Mouse (Mus musculus): ENCODE measurements around the gene Kazn. TPM values are rescaled to one million over a fixed set of nuclear protein-coding genes. Genes with fewer than 3 reads are reported as not detected.

The Kazn gene
- polyA plus RNA-seq, 1 experiment from 2014 or later, result not detected

DNA sequence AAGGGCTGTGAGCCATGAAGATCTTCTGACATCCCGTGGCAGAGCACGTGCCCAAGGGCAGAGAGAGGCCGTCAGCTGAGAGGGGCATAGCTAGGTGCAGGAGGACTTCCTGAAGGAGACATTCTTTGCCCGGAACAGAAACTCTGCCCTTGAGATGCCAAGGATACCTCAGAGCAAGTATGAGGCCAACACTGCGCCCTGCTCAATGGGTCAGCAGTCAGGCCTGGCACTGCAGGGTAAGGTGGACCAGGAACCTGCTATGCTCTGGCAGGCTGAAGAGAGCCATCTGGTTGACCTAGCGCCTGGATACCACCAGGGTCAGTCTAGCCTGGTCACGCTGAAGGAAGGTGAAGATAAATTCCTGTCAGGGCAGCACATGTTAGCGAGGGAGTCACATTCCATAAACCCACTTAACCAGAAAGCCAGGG is 46.0 kb downstream of the Kazn start:
- Histone ChIP-seq H3K79me2 (ENCODE audit: inconsistent target) (no peaks in the 10 kb centered on the region), H3K36me3 (ENCODE audit: inconsistent target) (no peaks in the 10 kb centered on the region), H3K4me3 (ENCODE audit: inconsistent target) (no peak overlapping the region), H3K27ac (no peak overlapping the region)
- 87% methylated on average over 8 of the region's 8 CpGs for WGBS (ENCODE audit: missing documents)

DNA sequence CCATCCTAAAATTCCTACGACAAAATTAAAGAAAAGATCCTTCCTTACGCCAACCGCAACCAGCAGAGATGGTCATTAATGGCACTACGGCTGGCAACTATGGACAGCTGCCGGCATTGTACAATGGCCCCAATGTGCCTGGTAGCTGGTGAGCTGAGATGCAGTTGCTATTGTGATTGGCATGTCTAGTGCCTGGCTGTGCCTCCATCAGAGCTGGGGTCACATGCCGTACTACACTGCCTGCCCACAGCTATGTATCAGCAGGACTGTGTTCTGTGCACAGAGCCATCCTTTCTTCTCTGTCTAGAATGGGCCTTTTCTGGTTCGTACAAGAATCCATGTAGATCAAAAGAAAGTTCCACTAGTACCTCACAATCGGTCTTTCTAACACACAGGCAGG is 49.2 kb downstream of the Kazn start:
- Histone ChIP-seq H3K36me3 (ENCODE audit: inconsistent target) (no peaks in the 10 kb centered on the region), H3K79me2 (ENCODE audit: inconsistent target) (no peaks in the 10 kb centered on the region), H3K4me3 (ENCODE audit: inconsistent target) (no peak overlapping the region), H3K27ac (no peak overlapping the region)
- WGBS (ENCODE audit: missing documents), result 92% methylated on average over 8 of the region's 8 CpGs

DNA sequence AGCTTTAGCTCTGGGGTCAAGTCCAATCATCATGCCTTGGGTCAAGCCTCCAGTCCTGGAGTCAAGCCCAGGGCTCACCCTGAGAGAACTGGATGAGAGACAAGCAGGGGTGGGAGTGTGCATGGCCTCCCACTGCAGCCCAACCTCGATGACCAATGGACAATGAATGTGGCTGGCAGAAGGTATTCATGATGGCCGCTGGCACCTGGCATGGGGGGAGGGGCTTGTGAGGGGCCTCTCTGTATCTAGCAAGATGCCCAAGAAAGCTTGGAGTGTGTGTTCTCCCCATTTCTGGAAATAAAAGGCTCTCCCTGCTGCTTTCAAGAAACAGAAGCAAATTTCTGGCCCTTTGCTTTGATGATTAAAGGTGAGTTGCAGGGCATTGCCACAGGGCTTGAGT is 50.7 kb downstream of the Kazn start:
- Histone ChIP-seq H3K27ac (no peak overlapping the region), H3K36me3 (ENCODE audit: inconsistent target) (no peaks in the 10 kb centered on the region), H3K4me3 (ENCODE audit: inconsistent target) (no peak overlapping the region), H3K79me2 (ENCODE audit: inconsistent target) (no peaks in the 10 kb centered on the region)
- 91% methylated on average over 2 of the region's 2 CpGs for WGBS (ENCODE audit: missing documents)

DNA sequence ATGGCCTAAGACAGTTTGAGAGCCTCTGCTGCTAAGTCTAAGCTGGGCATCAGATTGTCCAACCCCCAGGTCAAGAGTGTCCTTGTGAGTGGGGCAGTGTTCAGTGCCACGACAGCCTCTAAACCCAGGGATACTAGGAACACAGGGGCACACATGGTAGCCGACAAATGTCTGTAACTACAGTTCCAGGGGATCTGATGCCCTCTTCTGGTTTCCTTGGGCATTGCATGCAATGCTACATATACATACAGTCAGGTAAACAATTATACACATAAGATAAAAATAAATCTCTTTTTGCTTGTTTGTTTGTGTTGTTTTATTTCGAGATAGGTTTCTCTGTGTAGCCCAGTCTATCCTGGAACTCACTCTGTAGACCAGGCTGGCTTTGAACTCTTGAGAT is 53.0 kb downstream of the Kazn start:
- Histone ChIP-seq H3K4me3 (ENCODE audit: inconsistent target) (no peak overlapping the region), H3K27ac (no peak overlapping the region), H3K36me3 (ENCODE audit: inconsistent target) (no peaks in the 10 kb centered on the region), H3K79me2 (ENCODE audit: inconsistent target) (no peaks in the 10 kb centered on the region)
- whole genome bisulfite sequencing (ENCODE audit: missing documents), result 94% methylated on average over 3 of the region's 3 CpGs

DNA sequence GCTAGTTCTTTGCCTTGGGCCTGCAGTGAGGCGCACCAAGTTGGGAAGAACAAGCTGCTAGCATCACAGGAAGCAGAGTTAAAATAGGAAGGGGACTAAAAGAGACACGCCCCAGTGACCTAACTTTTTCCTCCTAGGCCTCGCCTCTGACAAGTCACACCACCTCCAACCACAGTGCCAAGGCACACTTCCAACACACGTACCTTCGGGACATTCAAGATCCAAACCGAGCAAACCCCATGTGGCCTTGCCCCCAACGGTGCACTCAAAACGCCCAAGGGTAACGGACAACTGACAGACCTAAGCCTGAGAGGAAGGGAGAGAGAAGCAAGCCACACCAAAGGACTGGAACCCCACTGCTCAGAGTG is 53.7 kb downstream of the Kazn start:
- no peaks in the 10 kb centered on the region for H3K36me3 ChIP-seq (ENCODE audit: inconsistent target)
- no peak overlapping the region for H3K27ac ChIP-seq
- no peak overlapping the region for H3K4me3 ChIP-seq (ENCODE audit: inconsistent target)
- H3K79me2 ChIP-seq (ENCODE audit: inconsistent target), result no peaks in the 10 kb centered on the region
- WGBS (ENCODE audit: missing documents), result 96% methylated on average over 9 of the region's 9 CpGs

DNA sequence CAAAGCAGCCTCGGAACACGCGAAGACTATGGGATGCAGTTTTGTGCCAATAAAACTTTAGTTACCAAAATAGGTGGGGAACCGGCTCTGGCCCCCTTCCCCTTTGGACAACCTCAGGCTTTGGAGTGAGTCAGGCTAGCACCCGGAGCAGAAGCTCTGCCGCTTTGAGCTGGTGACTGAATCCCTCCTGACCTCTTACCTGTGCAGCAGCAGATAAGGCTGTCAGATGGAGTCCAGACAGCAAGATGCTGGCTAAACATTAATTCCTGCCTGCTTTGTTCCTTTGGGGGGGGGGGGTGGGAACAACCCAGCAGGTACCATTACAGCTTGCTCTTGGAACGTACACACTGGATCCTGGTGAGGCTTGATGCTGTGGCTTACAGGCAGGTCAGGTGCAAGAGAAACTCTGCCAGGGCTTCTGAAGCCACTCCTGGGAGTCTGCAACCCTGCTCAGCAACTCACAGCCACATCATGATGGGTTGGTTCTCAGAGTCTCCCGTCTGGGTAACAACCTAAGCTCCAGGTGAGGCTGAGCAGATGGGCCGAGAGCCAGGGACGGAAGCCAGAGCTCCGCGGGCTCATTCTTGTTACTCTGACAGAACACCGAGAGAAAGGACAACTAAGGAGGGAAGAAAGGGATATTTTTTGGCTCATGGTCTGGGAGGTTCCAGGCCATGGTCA is 54.2 kb downstream of the Kazn start:
- no peaks in the 10 kb centered on the region for H3K79me2 ChIP-seq (ENCODE audit: inconsistent target)
- 96% methylated on average over 13 of the region's 13 CpGs for WGBS (ENCODE audit: missing documents)
- no peak overlapping the region for H3K27ac ChIP-seq
- no peaks in the 10 kb centered on the region for H3K36me3 ChIP-seq (ENCODE audit: inconsistent target)
- H3K4me3 ChIP-seq (ENCODE audit: inconsistent target), result no peak overlapping the region

DNA sequence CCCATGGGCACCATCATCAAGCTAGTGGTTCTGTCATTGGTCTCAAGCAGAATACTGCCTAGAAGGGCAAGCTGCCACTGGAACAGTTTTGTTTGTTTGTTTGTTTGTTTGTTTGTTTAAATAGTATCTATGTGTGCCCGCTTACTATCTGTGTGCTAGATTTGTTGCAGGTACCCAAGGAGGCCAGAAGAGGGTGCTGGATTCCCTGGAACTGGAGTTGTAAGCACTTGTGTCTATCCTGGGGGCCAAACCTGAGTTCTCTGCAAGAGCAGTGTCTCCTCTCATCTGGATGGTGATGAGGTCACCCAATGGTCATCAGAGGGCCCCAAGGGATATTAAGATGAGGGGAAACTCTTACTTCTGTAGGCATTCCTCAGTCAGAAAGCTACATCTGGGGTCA is 55.6 kb downstream of the Kazn start:
- no peak overlapping the region for H3K27ac ChIP-seq
- H3K79me2 ChIP-seq (ENCODE audit: inconsistent target), result no peaks in the 10 kb centered on the region
- no peaks in the 10 kb centered on the region for H3K36me3 ChIP-seq (ENCODE audit: inconsistent target)
- 100% methylated on average over 1 of the region's 1 CpGs for WGBS (ENCODE audit: missing documents)
- H3K4me3 ChIP-seq (ENCODE audit: inconsistent target), result no peak overlapping the region

DNA sequence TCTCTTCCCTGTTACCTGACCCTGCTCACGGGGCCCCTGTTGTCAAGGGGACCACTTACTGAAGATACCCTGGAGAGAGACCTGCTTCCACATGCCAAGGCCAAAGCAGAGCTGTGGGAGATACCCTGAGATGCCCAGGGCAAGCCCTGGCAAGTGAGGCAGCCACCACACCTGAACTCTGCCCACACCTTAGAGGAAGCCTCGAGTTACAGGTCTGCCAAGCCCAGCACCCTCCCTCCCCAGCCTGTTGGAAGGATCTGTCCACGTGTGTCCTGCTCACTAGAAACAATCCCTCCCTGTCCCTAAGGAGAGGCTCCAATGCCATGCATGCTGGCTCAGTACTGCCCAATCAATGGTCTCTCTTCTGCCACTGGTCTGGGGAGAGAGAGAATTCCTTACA is 56.2 kb downstream of the Kazn start:
- Histone ChIP-seq H3K36me3 (ENCODE audit: inconsistent target) (no peaks in the 10 kb centered on the region), H3K27ac (no peak overlapping the region), H3K79me2 (ENCODE audit: inconsistent target) (no peaks in the 10 kb centered on the region), H3K4me3 (ENCODE audit: inconsistent target) (no peak overlapping the region)
- 68% methylated on average over 3 of the region's 3 CpGs for WGBS (ENCODE audit: missing documents)

DNA sequence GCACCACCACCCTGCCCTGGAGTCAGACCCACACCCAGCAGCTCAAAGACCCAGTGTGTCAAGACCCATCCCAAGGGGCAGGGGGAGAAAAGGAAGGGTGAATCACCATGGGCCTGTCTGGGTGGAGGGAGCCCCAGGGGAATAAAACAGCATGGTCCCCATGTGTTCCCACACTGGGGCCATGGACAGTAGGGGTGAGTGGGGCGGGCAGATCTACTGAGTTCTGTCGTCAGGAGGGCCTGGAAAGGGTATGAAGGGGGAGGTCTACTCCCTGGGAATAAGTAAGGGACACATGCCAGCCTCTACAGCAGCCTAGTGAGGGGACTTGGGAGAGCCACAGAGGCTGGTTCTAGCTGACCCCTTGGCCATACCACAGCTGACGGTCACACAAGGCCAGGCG is 57.6 kb downstream of the Kazn start:
- H3K27ac ChIP-seq, result no peak overlapping the region
- H3K79me2 ChIP-seq (ENCODE audit: inconsistent target), result no peaks in the 10 kb centered on the region
- 94% methylated on average over 4 of the region's 4 CpGs for WGBS (ENCODE audit: missing documents)
- no peak overlapping the region for H3K4me3 ChIP-seq (ENCODE audit: inconsistent target)
- no peaks in the 10 kb centered on the region for H3K36me3 ChIP-seq (ENCODE audit: inconsistent target)

DNA sequence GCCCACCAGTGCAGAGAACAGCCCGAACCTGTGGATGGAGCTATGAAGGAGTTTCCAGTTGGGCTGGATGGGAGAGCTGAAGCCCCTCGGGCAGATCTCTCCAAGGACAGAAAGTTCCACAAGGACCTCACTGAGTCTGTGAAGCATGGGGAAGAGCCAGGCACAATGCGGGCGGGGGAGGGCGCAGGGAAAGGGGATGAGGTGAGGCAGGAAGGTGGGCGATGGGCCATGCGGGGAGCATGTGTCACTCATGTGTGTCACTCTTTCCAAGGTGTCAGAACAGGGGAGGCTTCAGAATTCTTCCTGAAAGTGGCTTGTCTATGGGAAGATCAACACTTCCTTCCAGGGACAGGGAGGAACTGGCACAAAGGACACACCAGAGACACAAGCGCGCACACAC is 58.3 kb downstream of the Kazn start:
- H3K4me3 ChIP-seq (ENCODE audit: inconsistent target), result no peak overlapping the region
- H3K79me2 ChIP-seq (ENCODE audit: inconsistent target), result no peaks in the 10 kb centered on the region
- no peak overlapping the region for H3K27ac ChIP-seq
- no peaks in the 10 kb centered on the region for H3K36me3 ChIP-seq (ENCODE audit: inconsistent target)
- 86% methylated on average over 6 of the region's 9 CpGs for WGBS (ENCODE audit: missing documents)

DNA sequence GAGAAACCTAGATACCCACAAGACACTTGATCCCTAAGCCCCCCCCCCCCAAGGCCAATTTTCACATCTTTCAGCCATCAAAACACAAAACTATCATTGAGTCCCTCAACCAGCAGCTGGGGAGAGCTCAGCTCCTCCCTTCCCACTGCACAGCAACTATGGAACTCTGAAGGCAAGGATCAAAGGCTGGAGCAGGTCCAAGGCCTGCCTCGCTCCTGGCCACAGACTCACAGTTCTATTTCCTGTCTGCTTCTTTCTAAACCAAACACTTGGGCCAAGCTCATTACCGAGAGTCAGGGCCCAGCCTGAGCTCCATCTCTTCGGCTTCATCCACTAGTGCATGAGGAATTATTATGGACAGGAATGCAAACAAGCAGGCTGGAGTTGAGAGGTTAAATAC is 58.9 kb downstream of the Kazn start:
- 39% methylated on average over 3 of the region's 3 CpGs for WGBS (ENCODE audit: missing documents)
- no peaks in the 10 kb centered on the region for H3K36me3 ChIP-seq (ENCODE audit: inconsistent target)
- H3K79me2 ChIP-seq (ENCODE audit: inconsistent target), result no peaks in the 10 kb centered on the region
- H3K27ac ChIP-seq, result no peak overlapping the region
- no peak overlapping the region for H3K4me3 ChIP-seq (ENCODE audit: inconsistent target)

DNA sequence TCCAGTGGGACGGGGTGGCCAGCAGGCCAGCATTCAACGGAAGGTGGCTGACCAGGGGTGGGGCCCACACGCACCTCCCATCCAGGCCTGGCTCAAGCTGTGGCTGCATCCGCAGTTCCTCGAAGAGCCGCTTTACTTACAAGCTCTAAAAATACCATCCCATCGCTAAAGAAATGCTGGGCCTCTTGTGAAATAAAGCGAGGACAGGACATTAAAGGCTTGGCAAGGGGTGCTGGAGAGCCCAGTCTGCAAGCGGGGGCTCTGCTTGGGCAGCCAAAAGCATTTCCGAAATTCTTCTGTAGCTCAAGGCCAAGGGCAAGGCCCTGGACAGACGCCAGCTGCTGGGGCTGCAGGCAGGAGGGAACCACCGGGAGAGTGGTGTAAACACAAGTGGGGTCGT is 59.7 kb downstream of the Kazn start:
- WGBS (ENCODE audit: missing documents), result 82% methylated on average over 13 of the region's 13 CpGs
- H3K79me2 ChIP-seq (ENCODE audit: inconsistent target), result no peaks in the 10 kb centered on the region
- no peak overlapping the region for H3K27ac ChIP-seq
- no peaks in the 10 kb centered on the region for H3K36me3 ChIP-seq (ENCODE audit: inconsistent target)
- no peak overlapping the region for H3K4me3 ChIP-seq (ENCODE audit: inconsistent target)

DNA sequence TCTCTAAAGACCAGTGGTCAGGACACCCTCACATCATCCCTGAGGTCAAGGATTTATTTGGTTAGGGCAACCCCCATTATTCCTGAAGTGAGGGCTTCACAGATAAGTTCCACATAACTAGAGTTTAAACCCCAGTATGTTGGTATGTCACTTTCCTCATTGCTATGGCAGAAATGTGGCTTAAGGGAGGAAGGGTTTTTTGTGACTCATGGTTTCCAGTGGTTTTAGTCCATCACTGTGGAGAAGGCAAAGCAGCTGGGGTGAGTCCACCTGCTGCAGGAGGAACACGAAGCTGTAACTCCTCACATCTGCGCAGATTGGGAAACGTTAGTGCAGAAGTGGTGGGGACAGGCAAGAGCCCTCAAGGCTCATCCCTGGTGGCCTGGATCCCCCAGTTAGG is 62.5 kb downstream of the Kazn start:
- Histone ChIP-seq H3K27ac (no peak overlapping the region), H3K4me3 (ENCODE audit: inconsistent target) (no peak overlapping the region), H3K36me3 (ENCODE audit: inconsistent target) (no peaks in the 10 kb centered on the region), H3K79me2 (ENCODE audit: inconsistent target) (no peaks in the 10 kb centered on the region)
- 91% methylated on average over 3 of the region's 3 CpGs for WGBS (ENCODE audit: missing documents)

DNA sequence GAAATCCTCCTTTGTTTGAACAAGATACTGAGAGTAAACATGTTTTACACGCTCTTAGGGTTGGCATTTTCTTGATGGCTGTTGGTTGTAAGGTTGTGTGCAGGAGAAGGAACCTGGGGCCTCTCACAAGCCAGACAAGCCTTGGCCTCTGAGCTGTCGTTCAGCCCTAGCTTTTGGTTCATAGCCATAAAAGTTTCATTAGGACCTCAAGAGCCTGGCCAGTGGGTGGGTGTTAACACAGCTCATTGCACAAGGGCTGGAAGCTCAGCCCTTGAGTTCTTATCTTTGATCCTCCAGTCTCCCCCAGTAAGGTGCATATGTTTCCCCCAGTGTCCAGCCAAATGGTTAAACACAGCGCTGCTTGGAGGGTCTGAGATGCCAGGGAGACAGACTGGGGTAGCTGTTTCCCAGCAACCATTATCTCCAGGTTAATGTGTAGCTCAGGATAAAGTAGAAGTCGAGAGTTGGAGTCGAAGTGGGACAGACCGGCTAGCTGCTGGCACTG is 65.2 kb downstream of the Kazn start:
- H3K4me3 ChIP-seq (ENCODE audit: inconsistent target), result no peak overlapping the region
- no peaks in the 10 kb centered on the region for H3K36me3 ChIP-seq (ENCODE audit: inconsistent target)
- 86% methylated on average over 6 of the region's 6 CpGs for WGBS (ENCODE audit: missing documents)
- H3K27ac ChIP-seq, result no peak overlapping the region
- no peaks in the 10 kb centered on the region for H3K79me2 ChIP-seq (ENCODE audit: inconsistent target)

DNA sequence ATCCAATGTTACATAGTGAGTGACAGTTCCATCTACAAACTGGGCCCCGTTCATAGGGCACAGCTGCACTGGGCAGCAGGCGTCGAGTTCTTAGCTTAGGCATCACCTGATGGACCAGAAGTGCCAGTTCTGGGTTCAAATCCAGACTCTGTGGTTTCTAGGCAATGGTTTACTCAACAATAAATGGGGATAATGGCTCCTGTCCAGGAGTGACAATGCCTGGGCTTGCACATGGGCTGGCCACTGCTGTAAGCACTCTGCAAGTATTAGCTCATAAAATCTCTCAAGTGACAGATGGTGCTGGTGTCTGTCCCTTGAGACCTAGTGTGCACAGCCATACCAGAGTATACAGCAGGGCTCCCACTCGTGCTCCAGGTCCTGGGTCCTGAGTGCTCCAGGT is 66.3 kb downstream of the Kazn start:
- H3K4me3 ChIP-seq (ENCODE audit: inconsistent target), result no peak overlapping the region
- 93% methylated on average over 4 of the region's 4 CpGs for WGBS (ENCODE audit: missing documents)
- no peak overlapping the region for H3K27ac ChIP-seq
- H3K36me3 ChIP-seq (ENCODE audit: inconsistent target), result no peaks in the 10 kb centered on the region
- H3K79me2 ChIP-seq (ENCODE audit: inconsistent target), result no peaks in the 10 kb centered on the region

Measured in macrophage (primary cell).